Mouse (Mus musculus) hematopoietic stem cell, adult 5-6 weeks (primary cell): ENCODE data around the gene Gucd1. TPM values are rescaled to one million over a fixed set of nuclear protein-coding genes. Genes with fewer than 3 reads are reported as not detected.
"Not testable (repeated sequence)": the region's sequence is repeated elsewhere in the genome, so short reads cannot be mapped to it uniquely, and the experiment has no call there.

Source experiments
- ATAC-seq, 2 experiments: fragments of 125-278 bp in 1 of 2; replicated peaks in 1 of 2; 2 replicates each; pipeline ENCODE4 v1.8.0; 2016 to 2017; ENCODE audit warnings: inconsistent platforms in 2 of 2, mild to moderate bottlenecking in 2 of 2, moderate number of reproducible peaks in 2 of 2, low read depth in 1 of 2, moderate TSS enrichment in 1 of 2; ENCODE audit not compliant: low FRiP score in 2 of 2, poor library complexity in 2 of 2, severe bottlenecking in 2 of 2, insufficient read depth in 1 of 2, low TSS enrichment in 1 of 2
- total RNA-seq: library from RNA; stranded (forward); fragments of 172-1452, 232-1000 nt; gene quantifications from 2 replicates; pipeline ENCODE4 v1.2.3, GENCODE M21; 2017

The Gucd1 gene
- 16.7 and 24.9 TPM in 2 replicates for total RNA-seq

DNA sequence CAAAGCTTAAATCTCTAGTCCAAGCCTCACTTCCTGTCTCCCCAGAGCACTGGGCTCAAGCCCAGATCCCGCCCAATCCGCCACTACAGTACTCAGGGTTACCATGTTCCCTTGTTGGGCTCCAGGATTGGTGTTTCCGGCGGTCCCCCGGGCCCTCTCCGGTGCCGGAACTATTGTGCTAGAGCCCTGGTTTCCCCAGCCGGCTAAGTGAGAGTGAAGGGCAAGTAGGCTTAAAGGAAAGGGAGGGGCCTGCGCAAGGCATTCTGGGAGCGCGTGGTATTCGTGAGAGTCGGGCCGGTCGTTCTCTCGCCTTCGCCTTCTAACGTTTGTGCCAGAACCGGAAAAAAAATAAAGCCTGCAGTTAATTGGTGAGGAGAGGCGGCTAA lies at the start of gene Gucd1:
Gene Gucd1, minus strand, starts transcription at position 215 of the 386 bp plus-strand sequence.
- peak; percentile 80 to 88 for ATAC-seq

DNA sequence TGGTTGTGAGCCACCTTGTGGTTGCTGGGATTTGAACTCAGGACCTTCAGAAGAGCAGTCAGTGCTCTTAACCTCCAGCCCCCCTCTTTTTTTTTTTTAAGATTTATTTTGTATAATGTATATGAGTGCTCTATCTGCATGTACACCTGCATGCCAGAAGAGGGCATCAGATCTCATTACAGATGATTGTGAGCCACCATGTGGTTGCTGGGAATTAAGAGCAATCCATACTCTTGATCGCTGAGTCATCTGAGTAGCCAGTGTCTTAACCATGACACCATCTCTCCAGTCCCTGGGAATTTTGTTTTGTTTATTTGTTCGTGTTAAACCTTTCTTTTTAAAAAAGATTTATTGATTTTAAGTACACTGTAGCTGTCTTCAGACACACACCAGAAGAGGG lies 49.0 kb upstream of the Gucd1 start:
- not testable (repeated sequence) for ATAC-seq

DNA sequence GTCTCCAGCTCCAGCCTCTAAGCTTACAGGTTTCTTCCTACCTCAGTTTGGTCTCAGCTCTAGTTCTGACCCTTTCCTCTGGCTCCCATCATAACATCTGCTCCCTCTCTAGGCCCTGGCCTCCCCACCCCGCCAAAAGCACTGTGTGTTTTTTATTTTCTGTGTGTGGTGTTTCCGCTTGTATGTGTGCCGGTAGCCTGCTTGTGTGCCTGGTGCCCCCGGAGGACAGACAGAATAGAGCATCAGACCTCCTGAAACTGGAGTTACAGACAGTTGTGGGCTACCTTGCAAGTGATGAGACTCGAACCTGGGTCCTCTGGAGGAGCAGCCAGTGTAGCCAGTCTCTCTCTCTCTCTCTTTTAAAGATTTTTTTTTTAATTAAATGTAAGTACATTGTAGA lies 48.5 kb upstream of the Gucd1 start:
- ATAC-seq, result no peak

DNA sequence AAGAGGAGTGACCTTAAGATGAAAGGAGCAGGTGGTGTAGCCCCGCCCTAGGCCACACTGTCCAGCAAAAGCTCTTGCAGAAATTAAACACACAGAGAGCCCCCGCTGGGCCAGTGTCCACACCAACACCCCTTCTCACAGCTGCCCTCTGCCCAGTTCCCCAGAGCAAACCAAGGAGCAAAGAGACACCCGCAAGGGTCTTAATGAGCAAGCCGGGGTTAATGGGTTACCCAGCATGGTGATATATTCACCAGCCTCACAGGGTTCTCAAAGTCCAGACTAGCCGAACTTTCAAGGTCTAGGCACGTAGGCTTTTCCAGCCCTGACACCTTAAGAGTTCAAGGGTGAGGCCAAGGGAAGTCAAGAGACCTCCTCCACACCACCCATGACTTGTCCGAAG lies 48.1 kb upstream of the Gucd1 start:
- no peak for ATAC-seq

DNA sequence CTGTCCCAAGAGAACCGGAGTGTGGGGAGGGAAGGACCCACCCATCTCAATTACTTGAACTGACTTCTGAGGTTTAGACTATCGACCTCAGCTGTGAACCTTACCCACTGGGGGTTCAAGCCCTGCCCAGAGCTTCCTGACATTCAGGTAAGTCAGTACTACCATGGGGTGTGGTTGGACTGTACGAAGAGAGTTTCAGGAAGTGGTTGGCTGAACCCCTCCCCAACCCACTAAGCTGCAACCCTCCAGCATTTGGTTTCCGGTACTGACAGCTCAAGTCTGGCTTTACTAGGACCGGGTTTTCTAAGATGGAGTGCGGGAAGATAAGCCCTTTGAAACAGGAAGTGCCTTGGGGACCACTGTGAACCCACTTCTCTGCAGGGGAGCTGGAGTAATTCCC lies 47.7 kb upstream of the Gucd1 start:
- ATAC-seq, result peak; percentile 85 to 90

DNA sequence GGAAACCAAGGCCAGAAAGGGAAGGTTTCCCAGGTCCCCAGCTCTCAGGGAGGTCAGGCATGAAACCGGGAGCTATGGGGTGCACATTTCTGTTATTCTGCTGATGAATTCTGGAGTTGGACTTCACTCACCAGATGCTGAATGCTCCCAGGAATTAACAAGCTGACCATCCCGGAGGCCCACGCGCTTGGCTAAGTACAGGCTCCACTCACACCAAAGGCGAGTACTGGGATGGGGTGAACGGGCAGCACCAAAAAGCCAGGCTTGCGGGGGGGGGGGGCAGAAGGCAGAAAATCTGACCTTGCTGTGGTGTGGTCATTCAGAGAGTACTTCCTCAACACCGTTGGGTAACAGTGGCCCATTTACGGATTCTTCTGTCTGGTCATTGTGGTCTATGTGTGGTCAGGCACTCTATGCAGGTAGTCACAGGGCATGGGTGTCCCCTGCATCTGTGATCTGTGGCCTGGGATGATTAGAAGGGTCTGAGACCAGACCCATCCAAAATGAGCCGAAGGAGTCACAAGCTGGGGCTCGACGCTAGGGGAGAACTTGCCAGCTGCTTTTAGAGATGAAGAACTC lies 47.0 kb upstream of the Gucd1 start:
- ATAC-seq, result peak; percentile 12 to 46; a peak in 3 of 4 replicates

DNA sequence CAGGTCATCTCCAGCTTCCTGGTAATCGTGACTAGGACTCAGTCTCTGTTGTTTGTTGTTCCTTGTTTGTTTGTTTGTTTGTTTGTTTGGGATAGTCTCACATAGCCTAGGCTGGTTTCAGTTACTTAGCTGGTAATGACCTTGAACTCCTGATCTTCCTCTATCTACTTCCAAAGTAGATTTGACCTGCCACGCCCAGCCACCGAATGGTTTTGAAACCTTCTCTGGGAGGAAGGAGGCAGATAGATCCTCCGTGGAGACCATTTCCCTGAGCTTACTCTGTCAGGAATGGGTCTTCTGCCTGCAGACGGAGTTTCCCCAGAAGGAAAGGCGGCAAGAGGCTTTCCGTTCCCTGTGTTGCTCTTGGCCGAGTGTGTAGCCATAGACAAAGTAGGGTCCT lies 44.8 kb upstream of the Gucd1 start:
- no peak for ATAC-seq

DNA sequence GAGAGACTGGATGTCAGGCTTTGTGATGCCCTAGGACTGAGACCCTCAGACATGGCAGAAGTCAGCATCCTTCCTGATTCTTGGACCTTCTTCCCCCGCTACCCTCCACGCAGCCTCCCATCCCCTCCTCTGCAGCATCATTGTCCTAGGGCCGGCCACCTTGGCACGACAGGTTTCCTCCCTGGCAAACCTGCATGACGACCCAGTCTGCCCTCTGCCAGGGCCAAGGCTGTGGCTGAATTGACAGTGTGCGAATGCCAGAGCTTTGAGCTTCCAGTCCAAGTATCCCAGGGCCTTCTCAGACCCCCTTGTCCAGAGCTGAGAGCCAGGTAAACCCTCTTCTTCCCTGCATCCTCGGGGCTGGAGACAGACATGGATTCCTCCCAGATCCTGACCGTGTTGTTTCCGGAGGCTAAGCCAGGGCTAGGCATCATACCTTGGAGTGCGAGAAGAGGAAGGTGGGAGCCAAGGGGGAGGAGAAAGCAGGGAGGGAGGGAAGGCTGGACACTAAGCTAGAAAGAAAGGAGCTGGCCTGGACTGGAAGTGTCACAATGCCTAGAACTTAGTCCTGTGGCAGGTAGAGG lies 43.4 kb upstream of the Gucd1 start, which contains the start of gene Ggt1:
Gene Ggt1, plus strand, starts transcription at position 534 of the 584 bp plus-strand sequence.
- ATAC-seq, result no peak

DNA sequence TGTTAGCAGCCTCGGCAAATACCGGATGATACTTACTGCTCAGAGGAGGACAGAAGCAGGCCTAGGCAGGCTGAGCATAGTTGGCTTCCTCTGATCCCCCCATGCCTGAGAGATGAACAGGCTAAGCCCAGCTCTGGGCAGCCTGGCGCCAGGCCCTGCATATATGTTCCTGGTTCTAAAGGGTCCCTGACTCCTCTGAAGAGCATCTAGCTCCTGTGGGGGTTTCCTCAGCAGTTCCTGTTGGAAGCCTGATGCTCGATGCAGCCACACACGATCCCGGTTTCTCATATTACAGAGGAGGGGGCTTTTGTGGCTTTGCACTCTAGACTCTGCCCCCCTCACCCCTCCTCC lies 42.8 kb upstream of the Gucd1 start:
- ATAC-seq, result no peak

DNA sequence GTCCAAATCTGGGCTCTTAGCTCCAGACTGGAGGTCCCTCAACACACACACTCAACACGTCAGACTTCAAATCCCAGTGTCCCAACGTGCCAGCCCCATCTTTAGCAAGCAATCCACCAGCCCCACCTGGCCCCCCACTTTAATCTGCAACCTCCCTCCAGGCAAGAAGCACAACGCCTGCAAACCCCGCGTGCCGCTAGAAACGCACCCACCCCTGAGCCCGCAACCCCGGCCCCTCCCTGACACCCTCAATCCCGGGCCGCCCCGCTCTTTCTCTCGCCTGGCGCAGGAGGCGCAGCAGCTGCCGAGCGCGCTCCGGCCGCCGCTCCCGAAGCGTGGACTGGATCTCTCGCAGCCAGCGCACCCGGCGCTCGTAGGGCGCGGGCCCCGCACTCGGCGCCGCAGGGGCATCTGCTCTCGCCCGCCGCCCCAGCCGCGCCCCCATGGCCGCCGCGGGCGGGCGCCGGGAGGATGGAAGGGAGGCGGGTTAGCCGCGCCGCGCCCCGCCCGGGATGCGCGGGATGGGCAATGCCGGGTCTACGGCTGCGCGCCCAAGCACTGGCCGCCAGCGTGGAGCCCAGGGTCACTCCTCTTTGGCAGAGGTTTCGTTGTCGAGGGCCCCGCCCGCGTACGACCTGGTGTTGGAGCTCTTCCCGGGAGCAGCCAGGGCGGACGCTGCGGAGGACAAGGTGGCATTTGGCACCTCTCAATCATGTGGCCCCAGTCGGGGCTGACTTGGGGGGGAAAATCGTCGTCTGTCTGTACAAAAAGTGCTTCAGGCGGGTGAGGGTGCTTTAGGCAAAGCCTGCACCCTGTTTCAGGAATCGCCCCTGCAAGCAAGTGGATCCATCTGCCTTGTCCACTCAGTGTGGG lies 42.1 kb upstream of the Gucd1 start, which contains the start of gene Lrrc75b:
Gene Lrrc75b, minus strand, starts transcription at position 655 of the 873 bp plus-strand sequence.
- 0 out of 4 replicates have a peak, but pooled peaks of 1 of the 2 experiments have one; percentile 11 for ATAC-seq

DNA sequence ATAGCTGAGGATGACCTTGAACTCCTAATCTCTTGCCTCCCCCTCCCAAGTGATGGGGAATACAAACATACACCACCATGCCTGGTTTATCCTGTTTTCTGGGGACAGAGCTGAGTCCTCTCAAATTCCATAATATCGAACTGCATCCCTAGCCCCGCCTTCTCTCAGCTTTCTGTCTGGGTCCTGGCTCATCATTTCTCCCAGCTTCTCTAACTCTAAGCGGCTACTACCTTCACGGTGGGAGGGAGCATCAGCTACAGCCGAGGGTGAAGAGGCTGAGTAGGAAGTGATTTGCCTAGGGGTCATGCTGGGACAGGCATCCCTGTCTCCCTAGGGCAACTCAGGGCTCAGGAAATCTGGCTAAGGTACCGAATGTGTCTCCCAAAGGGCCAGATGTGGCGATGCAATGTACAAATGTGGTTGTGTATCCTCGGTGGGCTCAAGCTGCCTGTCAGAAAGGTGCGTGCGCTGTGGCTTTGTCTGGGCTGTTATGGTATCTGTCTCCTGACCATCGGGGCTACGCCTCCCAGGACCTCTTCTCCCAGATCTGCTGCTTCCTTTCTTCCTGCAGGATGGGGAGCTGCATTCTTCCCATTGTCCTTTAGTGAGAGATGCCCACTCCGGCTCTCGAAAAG lies 41.4 kb upstream of the Gucd1 start:
- ATAC-seq, result no peak

DNA sequence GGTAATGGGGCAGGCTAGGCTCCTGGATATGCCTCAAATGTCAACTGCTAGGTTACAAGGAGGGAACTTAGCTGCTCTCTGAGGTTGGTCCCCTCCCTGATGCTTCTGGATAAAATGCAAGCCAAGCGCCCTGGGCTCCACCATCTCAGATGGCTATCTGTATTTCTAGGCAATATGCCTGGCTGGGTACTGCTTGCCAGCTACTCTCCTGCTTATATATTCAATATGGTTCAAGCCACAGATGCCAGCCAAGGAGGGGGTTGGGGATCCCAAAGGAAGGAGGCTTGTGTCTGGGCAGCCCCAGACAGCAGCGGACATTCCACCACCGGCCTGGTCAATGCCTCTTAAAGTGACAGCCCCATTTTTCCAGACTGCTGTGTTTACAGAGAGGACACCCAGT lies 40.7 kb upstream of the Gucd1 start:
- no peak for ATAC-seq

DNA sequence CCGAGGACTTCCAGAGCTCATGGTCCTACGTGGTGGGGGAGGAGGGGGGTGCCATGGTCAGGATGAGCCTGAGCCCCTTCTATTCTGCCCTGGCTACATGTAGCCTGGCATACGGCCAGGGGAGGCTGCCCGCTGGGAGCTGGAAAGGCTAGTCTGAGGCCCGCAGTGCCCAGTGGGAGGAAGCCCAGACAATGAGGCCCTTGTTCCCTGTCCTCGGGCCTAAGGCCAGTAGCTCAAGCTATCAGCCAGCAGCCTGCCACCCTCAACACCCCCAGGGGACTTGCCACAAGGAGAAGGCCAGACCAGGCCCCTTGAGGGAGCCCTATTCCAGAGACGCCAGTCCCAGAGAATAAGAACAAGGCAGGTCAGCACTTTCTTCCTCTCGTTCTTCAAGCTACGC lies 38.3 kb upstream of the Gucd1 start:
- no peak for ATAC-seq

DNA sequence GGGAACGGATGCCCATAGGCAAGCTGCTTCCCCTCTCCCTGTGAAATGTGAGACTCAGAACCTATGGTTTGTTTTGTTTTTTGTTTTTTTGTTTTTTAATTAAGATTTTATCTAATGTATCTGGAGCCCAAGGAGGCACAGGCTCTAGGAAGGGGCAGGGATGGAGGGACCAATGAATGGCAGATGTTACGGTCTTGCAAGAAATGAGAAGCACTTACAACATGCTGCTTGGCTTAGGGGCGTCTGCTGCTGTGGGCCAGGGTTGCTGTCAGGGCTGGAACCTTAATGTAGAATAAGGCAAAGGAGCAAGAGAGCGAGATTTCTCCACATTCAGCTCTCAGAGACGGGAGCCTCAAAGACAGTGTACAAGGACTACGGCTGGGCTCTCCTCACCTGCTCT lies 37.8 kb upstream of the Gucd1 start:
- no peak for ATAC-seq

DNA sequence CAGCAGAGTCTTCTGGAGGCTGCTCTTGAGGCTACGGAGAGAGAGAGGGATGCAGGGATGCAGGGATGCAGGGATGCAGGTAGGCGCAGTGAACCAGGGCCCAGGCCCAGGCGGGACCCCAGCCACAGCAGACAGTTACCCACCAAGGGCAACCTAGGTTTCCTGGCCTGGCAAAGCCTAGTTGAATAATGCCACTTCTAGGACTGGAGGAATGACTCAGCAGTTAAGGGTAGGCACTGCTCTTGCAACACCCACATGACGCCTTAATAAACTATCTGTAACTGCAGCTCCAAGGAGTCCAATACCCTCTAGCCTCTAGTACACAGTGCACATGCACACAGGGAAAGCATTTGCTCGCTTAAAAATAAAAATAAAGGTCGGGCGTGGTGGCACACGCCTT lies 36.3 kb upstream of the Gucd1 start:
- peak; percentile 50 to 63; a peak in 3 of 4 replicates for ATAC-seq

DNA sequence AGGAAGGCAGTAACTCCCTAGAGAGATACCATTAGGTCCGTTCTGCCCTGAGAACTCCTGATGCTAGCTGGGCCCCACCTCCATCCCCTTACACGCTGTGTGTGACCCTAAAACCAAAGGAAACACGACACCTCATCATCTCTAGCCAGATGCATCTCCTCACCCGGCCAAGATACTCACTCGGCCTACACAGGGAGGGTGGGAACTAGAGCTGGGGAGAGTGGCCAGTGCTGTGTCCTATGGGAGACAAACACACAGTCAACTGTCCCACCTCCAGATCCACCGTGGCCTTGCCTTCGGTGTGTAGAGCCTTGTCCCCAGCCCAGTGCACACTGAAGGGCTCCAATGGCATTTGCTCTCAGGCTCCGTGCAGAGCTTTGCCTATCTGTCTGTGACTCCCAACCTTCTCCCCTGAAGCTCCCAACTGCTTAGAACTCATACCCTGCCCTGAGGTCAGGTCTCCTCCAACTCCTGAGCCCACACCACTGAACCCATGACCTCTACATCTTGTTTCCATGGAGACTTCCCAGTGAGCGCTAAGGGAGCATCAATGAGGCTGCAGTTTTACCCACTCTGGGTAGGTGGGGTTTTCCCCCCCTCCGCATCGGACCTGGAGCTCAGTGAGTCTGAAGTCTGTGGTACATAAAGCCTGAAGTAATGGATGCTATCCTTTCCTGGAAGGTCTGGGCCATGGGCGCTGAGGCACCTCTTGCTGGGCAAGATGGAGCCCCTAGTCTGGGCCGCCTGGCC lies 35.1 kb upstream of the Gucd1 start:
- no peak for ATAC-seq

DNA sequence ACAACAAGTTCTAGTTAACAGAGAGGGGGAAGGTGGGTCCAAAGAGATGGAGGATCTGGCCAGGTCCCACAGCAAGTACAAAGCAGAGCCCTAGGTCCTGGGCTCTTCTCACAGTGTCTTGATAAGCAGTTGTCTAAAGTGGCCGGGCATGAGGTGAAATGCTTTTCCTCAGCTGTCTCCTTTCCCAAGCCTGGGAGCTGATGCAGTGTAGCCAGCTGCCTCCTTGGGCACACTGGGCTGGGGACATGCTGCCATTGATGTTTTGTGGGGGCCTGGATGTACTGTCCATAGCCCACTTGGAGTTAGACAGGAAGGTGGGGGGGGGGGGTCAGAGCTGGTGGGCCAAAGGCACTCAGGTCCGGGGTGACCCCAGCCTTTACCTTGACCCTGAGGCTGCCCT lies 34.3 kb upstream of the Gucd1 start:
- no peak for ATAC-seq
